Mouse (Mus musculus) spleen, postnatal 4 days (tissue): Measurements from ENCODE around the gene Cyp3a16.
"Not testable (repeated sequence)": the region's sequence is repeated elsewhere in the genome, so short reads cannot be mapped to it uniquely, and the experiment has no call there.

Experiments used
- DNase-seq, 2 experiments: peaks; one replicate each; pipeline ENCODE4 v3.0.0; 2022; ENCODE audit warnings: low spot score in 2 of 2

Cyp3a16 gene

DNA sequence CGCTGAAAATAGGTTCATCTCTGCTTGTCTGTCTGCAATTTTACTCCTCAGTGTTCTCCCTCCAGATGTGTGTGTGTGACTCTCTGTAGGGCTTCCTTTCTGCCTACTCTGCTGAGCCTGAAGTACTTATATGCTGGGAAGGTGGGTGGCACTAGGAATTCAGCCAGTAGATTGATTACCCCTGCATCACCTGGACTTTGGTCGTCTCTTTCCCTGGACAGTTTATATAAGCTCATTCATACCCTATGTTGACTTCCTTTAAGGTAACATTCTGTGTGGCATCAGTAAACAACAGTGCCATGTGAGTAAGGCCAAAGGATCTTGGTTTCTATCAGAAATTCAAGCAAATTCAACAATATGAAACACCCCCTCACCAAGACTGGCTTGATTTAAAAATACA is at the start of gene Cyp3a16:
Cyp3a16 (minus strand) TSS at position 101 of the 400 bp plus-strand sequence.
- not testable (repeated sequence) for DNase-seq

GRCm38 (mm10) chr5:145490300-145490699 is 20.8 kb upstream of the Cyp3a16 start:
- DNase-seq: peak in 1 of 2 experiments; percentile 59

DNA sequence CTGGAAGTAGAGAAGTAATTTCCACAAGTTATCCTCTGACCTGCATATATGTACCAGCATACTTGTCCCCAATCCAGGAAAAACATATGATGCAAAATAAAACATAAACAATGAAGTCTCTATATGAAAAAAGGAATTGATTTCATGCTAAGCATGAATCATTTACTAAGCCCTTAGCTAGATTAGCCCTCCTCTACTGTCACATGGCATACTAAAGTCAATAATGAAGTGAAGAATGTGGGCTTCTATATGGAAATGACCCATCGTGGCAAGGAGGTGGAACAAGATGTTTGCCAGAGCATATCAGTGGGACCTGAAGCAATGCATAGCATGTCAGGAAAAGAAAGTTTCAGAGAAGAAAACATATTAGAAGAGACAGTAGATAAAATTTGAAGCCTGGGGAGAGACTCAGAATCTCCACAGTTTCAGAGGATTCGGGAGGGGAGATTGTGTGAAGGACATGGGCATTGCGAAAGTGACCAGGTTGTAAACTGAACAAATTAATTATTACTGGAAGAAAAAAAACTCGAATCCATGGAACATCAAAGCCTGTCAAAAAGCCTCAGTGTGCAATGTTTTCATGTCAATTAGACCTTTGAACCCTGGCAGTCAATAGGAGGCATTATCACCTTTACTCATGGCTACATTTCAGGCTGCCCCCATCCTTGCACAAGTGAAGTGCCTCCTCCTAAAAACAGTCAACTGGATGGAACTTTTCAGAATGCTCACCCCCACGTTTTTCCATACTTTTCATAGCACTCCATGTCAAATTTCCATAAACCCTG is 5.0 kb downstream of the Cyp3a16 start:
- DNase-seq: no peak

- DNase-seq: no peak
Observed at GRCm38 (mm10) chr5:145462321-145462720, 7.2 kb downstream of the Cyp3a16 start.

DNA sequence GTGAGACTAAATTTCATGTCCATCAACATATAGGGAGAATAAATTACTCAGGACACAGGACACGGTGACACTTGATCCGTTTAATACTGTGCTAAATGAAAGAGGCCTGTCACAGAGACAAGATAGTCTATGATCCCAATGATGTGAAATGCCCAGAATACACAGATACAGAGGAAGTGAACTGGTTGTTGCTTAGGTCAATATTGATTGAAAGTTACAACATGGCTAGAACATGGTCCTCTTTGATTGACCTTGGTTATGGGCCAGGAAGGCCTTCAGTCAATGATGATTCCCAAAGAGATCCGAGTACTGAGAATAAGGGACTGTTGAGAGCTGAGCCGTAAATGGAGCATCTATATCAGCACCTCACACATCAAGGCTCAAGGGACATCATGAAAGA is 15.1 kb downstream of the Cyp3a16 start:
- no peak for DNase-seq

DNA sequence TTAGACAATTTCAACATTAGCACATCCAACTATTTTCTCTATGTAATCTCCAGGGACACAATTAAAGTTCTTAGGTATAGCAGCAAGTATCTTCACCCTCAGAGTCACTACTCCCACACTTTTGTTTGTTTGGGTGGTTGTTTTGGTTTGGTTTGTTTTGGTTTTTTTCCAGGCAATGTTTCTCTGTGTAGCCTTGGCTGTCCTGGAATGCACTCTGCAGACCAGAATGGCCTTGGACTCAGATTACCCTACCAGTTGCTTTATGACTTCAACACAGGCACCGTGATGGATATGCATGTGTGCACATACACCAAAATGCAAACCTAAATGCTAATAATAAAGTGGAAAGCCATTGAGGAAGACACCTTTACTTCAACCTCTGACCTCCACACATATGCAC is 35.8 kb downstream of the Cyp3a16 start:
- DNase-seq: no peak

DNA sequence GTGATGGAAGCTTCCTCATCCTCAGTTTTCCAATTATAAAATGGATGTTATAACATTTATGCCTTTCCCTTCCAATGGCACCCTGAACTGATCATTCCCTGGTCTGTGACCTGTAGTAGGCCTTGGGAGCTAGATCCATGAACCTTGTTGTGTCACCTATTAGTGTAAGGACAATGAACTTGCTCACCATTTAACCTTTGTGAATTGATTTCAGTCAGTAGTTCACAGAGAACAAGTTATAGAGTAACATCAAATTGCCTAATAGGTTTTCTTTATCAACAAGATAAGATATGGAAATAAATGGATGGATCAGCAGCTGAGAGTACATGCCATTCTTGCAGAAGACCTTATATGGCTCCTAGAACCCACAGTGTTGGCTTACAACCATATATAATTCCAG is 38.5 kb downstream of the Cyp3a16 start:
- DNase-seq: no peak

- no peak for DNase-seq
Observed at GRCm38 (mm10) chr5:145422287-145422686, 47.2 kb downstream of the Cyp3a16 start.

DNA sequence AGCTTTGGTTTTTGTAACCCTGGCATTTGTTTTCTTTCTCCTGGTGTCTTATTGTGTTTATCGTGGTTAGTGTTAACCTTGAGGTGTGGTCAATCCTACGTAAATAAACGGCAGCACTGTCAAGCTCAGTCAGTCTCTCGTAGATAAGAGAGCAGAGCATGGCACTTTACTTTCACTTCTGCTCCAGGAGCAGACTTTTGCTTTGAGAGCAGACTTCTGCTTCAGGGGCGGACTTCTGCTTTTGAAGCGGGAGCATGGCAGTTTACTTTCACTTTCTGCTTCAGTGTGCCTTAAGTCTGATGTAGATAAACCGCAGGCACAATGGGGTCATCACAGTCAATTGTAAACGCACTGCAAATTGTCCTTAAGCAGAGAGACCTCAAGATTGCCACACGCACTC is 54.1 kb downstream of the Cyp3a16 start:
- DNase-seq: not testable (repeated sequence)
